In genomic region chr16:76232680-76233079, GRCm38 (mm10) we compare ENCODE assay signal across 16 mouse cellular contexts.
"Had no signal": no experiment of that assay in that cellular context is flagged by ENCODE, and none has a peak within 500 bp of the region (broad histone marks: within the 10 kb centered on the region; RNA-seq: fewer than 3 reads in every experiment).

No protein-coding gene starts in this region.

- H3K4me1 ChIP-seq: liver, embryonic 13.5 days; lung, embryonic 15.5 days; megakaryocyte, embryonic 14.5 days; midbrain, embryonic 13.5 days; midbrain, embryonic 15.5 days; neural tube, embryonic 12.5 days; stomach, embryonic 15.5 days had no signal

- H3K27ac ChIP-seq: liver, embryonic 13.5 days; liver, embryonic 15.5 days; lung, embryonic 15.5 days; macrophage; midbrain, embryonic 13.5 days; midbrain, embryonic 15.5 days; neural tube, embryonic 12.5 days; stomach, embryonic 15.5 days; stomach, postnatal 0 days had no signal

- H3K27me3 ChIP-seq: liver, embryonic 13.5 days; liver, embryonic 15.5 days; lung, embryonic 15.5 days; megakaryocyte, embryonic 14.5 days; midbrain, embryonic 13.5 days; midbrain, embryonic 15.5 days; neural tube, embryonic 12.5 days; stomach, embryonic 15.5 days had no signal

- DNase-seq: liver, embryonic 13.5 days; liver, postnatal 0 days; right cerebral cortex, postnatal 14 days; thymus, adult 2 months; thymus, postnatal 25 days; thymus, postnatal 4 days had no signal

- H3K36me3 ChIP-seq: liver, embryonic 13.5 days; liver, embryonic 15.5 days; lung, embryonic 15.5 days; midbrain, embryonic 13.5 days; midbrain, embryonic 15.5 days; neural tube, embryonic 12.5 days; stomach, embryonic 15.5 days had no signal

- ATAC-seq: liver, postnatal 0 days; midbrain, embryonic 13.5 days; midbrain, embryonic 15.5 days had no signal

- H3K4me2 ChIP-seq: liver, embryonic 13.5 days; liver, embryonic 15.5 days; lung, embryonic 15.5 days; midbrain, embryonic 11.5 days; midbrain, embryonic 13.5 days; midbrain, embryonic 15.5 days; neural tube, embryonic 12.5 days; stomach, embryonic 15.5 days had no signal

- H3K9me3 ChIP-seq: liver, embryonic 13.5 days; liver, embryonic 15.5 days; lung, embryonic 15.5 days; megakaryocyte, embryonic 14.5 days; midbrain, embryonic 13.5 days; midbrain, embryonic 15.5 days; neural tube, embryonic 12.5 days; stomach, embryonic 15.5 days had no signal

- H3K4me3 ChIP-seq: liver, embryonic 13.5 days; liver, embryonic 15.5 days; lung, embryonic 15.5 days; megakaryocyte, embryonic 14.5 days; midbrain, embryonic 13.5 days; midbrain, embryonic 15.5 days; neural tube, embryonic 12.5 days; stomach, embryonic 15.5 days had no signal

- H3K9ac ChIP-seq: liver, embryonic 13.5 days; liver, embryonic 15.5 days; liver, postnatal 0 days; lung, embryonic 15.5 days; midbrain, embryonic 13.5 days; midbrain, embryonic 15.5 days; neural tube, embryonic 12.5 days; stomach, embryonic 15.5 days had no signal
